Mouse (Mus musculus) heart, adult 2 months (tissue): ENCODE measurements around the gene Rreb1. TPM values are rescaled to one million over a fixed set of nuclear protein-coding genes. Genes with fewer than 3 reads are reported as not detected.

ENCODE experiments used
- DNase-seq, 2 experiments: peaks; one replicate each; pipeline ENCODE4 v3.0.0; 2021
- H3K27ac ChIP-seq: fragments of 200-600 bp; 2 replicates; pipeline ENCODE4 v1.8.1; 2022
- H3K27me3 ChIP-seq: fragments of 200-500 bp; 2 replicates; pipeline ENCODE4 v1.6.1; 2012; ENCODE audit warnings: mild to moderate bottlenecking, low read length, inconsistent platforms, mixed read lengths; ENCODE audit not compliant: control insufficient read depth, insufficient read depth
- H3K36me3 ChIP-seq: fragments of 200-500 bp; 2 replicates; pipeline ENCODE4 v1.6.1; 2012; ENCODE audit warnings: low read length, inconsistent platforms; ENCODE audit not compliant: control insufficient read depth, insufficient read depth
- H3K4me1 ChIP-seq: fragments of 200-500 bp; 2 replicates; pipeline ENCODE4 v1.6.1; 2011; ENCODE audit warnings: low read length; ENCODE audit not compliant: control insufficient read depth, insufficient read depth
- H3K4me3 ChIP-seq: fragments of 200-600 bp; 2 replicates; pipeline ENCODE4 v1.8.1; 2022
- H3K79me2 ChIP-seq: fragments of 200-500 bp; replicated peaks from 2 replicates; pipeline ENCODE4 v1.6.1; 2012; ENCODE audit warnings: mild to moderate bottlenecking, inconsistent platforms, low read length, moderate library complexity, mixed read lengths; ENCODE audit not compliant: control insufficient read depth, insufficient read depth
- H3K9ac ChIP-seq: fragments of 200-500 bp; 2 replicates; pipeline ENCODE4 v1.6.1; 2012; ENCODE audit warnings: low read depth, mild to moderate bottlenecking, control low read depth, inconsistent platforms, low read length, mixed read lengths
- CTCF ChIP-seq: fragments of 200-600 bp; IDR thresholded peaks from 2 replicates; pipeline ENCODE4 v1.8.1; 2022; ENCODE audit warnings: antibody characterized with exemption, mild to moderate bottlenecking, moderate library complexity
- EP300 ChIP-seq: fragments of 200-500 bp; IDR thresholded peaks from 2 replicates; pipeline ENCODE4 v1.6.1; 2011; ENCODE audit warnings: low read depth, low read length, control low read depth; ENCODE audit not compliant: insufficient read depth
- POLR2A ChIP-seq: fragments of 200-500 bp; IDR thresholded peaks from 2 replicates; pipeline ENCODE4 v1.6.1; 2011; ENCODE audit warnings: mild to moderate bottlenecking, low read depth, low read length, control low read depth; ENCODE audit not compliant: insufficient read depth
- WGBS: fragments of 180-500 bp; shearing (Covaris S2); methylation state at CpG from one replicate; pipeline ENCODE4 v1.1.7; 2018; 5-methylcytosine and 5-hydroxymethylcytosine counted together
- intact Hi-C: fragments of 180-260 bp; cut with DNase I; formaldehyde crosslinking; loops from one replicate; pipeline ENCODE4 v1.15.1; 2025
- polyA plus RNA-seq: library from polyadenylated mRNA; depleted of rRNA; stranded (reverse); fragments of >200 nt; gene quantifications from 2 replicates; pipeline ENCODE4 v1.2.3, GENCODE M21; 2012
- total RNA-seq, 2 experiments: library from RNA; stranded (reverse); gene quantifications; 2 replicates each; pipeline ENCODE4 v1.2.3; 2021

Rreb1 gene
- total and polyA plus RNA-seq, 3 experiments, result 12.8 to 57.5 (median 34.3) TPM

DNA sequence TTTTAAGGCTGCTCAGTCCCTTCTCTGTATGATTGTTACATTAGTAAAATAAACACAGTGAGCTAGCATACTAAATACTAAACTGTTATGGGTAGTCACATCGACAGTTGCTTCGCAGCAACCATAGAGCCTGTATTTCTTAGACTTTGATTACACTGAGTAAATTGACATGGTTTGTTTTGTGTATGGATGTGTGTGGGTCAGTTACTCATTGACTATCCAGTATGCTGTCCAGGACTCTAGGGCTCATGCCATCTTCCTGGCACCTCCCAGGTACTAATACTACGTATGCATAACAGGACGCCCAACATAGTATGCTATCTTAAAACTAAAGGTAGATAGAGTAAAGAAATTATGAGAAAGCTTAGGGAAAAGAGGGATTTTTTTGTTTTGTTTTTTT, 125.3 kb downstream of the Rreb1 start:
- Histone ChIP-seq H3K4me1 (no peaks in the 10 kb centered on the region), H3K79me2 (peaks cover 5% of the 10 kb centered on the region), H3K27me3 (no peaks in the 10 kb centered on the region), H3K4me3 (no peak overlapping the region), H3K27ac (no peak overlapping the region), H3K36me3 (peaks cover 10% of the 10 kb centered on the region), H3K9ac (no peak overlapping the region)
- no peak for TF ChIP-seq CTCF
- no peak for TF ChIP-seq EP300
- TF ChIP-seq POLR2A, result no peak
- 94% methylated on average over 4 of the region's 4 CpGs for whole genome bisulfite sequencing
- no peak for DNase-seq
- intact Hi-C loops, result no loop called here

DNA sequence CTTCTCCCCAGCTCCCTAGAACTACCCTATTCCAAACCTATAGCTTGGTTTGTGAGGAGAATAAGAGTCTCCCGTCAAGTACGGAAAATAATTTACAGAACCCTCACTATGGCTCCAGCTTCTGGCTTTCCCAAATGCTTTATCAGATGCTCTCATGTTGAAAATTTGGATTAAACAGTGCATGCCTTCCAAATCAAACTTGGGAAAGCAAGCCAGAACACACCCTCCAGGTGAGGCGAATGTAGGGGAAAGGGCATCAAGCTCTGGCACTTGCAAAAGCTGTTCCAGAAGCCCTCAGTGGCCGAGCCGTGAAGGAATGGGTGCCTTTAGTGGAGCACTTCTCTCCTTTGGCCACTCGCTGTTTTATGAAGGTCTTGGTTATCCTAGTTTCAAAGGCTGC, 126.2 kb downstream of the Rreb1 start:
- Histone ChIP-seq H3K9ac (no peak overlapping the region), H3K36me3 (peaks cover 6% of the 10 kb centered on the region; the same call in 1 of the 2 replicates), H3K4me3 (no peak overlapping the region), H3K79me2 (0 out of 2 replicates have a peak, but pooled peaks cover 2% of the 10 kb centered on the region), H3K27me3 (no peaks in the 10 kb centered on the region), H3K27ac (no peak overlapping the region), H3K4me1 (no peaks in the 10 kb centered on the region)
- WGBS, result 76% methylated on average over 6 of the region's 6 CpGs
- no peak for TF ChIP-seq EP300
- no peak for DNase-seq
- intact Hi-C loops, result no loop called here

DNA sequence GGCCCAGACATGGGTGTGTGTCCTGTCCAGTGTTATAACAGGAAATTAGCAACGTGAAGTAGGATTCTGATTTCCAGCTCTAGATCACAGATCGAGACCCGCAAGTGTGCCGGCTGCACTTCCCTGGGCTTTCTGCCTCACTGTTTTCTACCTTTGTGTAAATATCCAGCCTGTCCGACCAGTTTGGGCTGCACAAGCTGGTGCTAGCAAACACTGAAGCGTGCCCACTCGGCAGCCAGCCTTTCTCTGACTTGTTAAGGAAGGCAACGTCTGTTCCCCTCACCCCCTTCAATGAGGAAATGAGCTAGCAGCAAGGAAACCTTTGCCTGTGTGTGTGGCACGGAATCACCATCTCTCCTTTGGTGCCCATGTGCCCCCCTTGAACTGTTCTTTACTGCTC, 129.9 kb downstream of the Rreb1 start:
- no peak overlapping the region for H3K27ac ChIP-seq
- no peak overlapping the region for H3K9ac ChIP-seq
- WGBS, result 89% methylated on average over 9 of the region's 9 CpGs
- no peak overlapping the region for H3K4me3 ChIP-seq
- peaks cover 6% of the 10 kb centered on the region for H3K4me1 ChIP-seq
- no peak for TF ChIP-seq CTCF
- no peak for TF ChIP-seq POLR2A
- TF ChIP-seq EP300, result no peak
- H3K27me3 ChIP-seq, result no peaks in the 10 kb centered on the region
- 0 out of 2 replicates have a peak, but pooled peaks cover 4% of the 10 kb centered on the region for H3K36me3 ChIP-seq
- no peak for DNase-seq
- intact Hi-C loops, result no loop called here
- H3K79me2 ChIP-seq, result no peaks in the 10 kb centered on the region

DNA sequence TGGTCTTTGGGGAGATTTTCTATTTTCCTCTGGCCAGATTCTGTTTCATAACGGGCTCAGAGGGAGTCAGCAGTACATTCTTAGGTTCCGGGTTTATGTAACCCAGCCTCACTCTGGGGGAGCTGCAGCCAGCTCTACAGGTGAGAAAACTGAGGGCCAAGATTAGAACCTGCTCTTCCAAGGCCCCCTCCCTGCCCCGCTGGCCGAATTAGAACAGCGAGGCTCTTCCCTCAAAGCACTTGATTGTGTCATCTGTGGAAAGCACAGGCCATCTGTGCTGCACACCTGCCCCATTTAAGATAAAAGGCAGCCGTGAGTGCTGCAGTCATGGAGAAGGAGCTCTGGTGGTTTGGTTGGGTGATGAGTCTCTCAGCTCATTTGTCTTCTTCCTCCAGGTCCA, 130.3 kb downstream of the Rreb1 start:
- 74% methylated on average over 6 of the region's 6 CpGs for WGBS
- Histone ChIP-seq H3K27me3 (no peaks in the 10 kb centered on the region), H3K27ac (no peak overlapping the region), H3K4me3 (no peak overlapping the region), H3K79me2 (no peaks in the 10 kb centered on the region), H3K36me3 (0 out of 2 replicates have a peak, but pooled peaks cover 4% of the 10 kb centered on the region), H3K9ac (no peak overlapping the region), H3K4me1 (peaks cover 9% of the 10 kb centered on the region)
- TF ChIP-seq CTCF, result no peak
- TF ChIP-seq EP300, result no peak
- no peak for TF ChIP-seq POLR2A
- intact Hi-C loops, result no loop called here
- DNase-seq, result no peak

DNA sequence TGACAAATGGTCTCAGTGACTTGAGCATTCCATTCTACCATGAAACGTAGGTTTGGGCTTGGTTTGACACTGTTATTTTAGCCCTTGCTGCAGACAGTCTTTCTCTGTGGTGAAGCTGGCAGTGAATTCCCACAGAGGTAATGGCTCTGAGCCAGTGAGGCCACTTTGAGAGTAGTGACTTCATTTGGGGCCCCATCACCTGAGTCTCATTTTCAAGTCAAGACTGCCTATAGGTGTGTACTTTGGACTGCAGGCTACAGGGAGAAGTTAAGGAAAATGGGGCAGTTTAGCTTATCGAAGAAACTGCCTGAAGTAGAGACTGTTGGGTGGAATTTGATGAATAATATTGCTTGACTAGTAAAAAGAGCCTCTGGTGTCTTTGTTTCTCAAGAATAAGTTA, 131.0 kb downstream of the Rreb1 start:
- Histone ChIP-seq H3K27ac (no peak overlapping the region), H3K27me3 (no peaks in the 10 kb centered on the region), H3K9ac (no peak overlapping the region), H3K4me1 (peaks cover 9% of the 10 kb centered on the region), H3K4me3 (no peak overlapping the region), H3K79me2 (no peaks in the 10 kb centered on the region), H3K36me3 (0 out of 2 replicates have a peak, but pooled peaks cover 4% of the 10 kb centered on the region)
- TF ChIP-seq POLR2A (no peak), CTCF (no peak), EP300 (no peak)
- 84% methylated on average over 2 of the region's 2 CpGs for WGBS
- intact Hi-C loops, result no loop called here
- DNase-seq, result no peak

DNA sequence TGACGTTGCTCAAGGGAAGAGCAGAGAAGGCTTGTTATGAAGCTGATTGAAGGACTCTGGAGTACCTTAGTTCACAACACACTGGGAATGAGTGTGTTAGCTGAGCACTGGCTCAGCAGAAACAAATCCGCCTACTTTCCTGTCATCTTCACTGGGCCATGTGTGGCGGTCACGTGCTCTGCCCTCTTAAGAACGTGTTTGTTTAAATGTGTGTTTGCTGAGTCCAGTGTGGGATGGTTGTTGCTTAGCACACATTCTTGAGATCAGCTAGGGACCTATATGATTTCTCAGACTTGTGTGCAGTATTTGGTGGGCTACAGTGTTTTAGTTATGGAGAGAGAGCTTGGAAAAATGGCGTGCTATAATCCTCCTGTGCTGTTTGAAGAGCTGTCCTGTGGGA, 133.8 kb downstream of the Rreb1 start:
- 0 out of 2 replicates have a peak, but pooled peaks cover 2% of the 10 kb centered on the region for H3K36me3 ChIP-seq

More for the DNA sequence above, 133.8 kb downstream of the Rreb1 start:
- no peaks in the 10 kb centered on the region for H3K27me3 ChIP-seq
- no peak overlapping the region for H3K27ac ChIP-seq
- DNase-seq, result no peak
- no peak overlapping the region for H3K9ac ChIP-seq
- peaks cover 9% of the 10 kb centered on the region for H3K4me1 ChIP-seq
- H3K4me3 ChIP-seq, result no peak overlapping the region
- intact Hi-C loops, result no loop called here
- 65% methylated on average over 6 of the region's 6 CpGs for WGBS
- TF ChIP-seq CTCF (no peak), EP300 (no peak), POLR2A (no peak)
- no peaks in the 10 kb centered on the region for H3K79me2 ChIP-seq
